Mouse (Mus musculus) ovary, postnatal 14 days (tissue): ENCODE data around the gene Gria4.
A peak's percentile ranks its signal among the peaks of the same experiment; 100 is the strongest.
"Not testable (repeated sequence)": the region's sequence is repeated elsewhere in the genome, so short reads cannot be mapped to it uniquely, and the experiment has no call there.

Source experiments
- DNase-seq: peaks from one replicate; pipeline ENCODE4 v3.0.0; 2022; ENCODE audit warnings: low spot score

The Gria4 gene

DNA sequence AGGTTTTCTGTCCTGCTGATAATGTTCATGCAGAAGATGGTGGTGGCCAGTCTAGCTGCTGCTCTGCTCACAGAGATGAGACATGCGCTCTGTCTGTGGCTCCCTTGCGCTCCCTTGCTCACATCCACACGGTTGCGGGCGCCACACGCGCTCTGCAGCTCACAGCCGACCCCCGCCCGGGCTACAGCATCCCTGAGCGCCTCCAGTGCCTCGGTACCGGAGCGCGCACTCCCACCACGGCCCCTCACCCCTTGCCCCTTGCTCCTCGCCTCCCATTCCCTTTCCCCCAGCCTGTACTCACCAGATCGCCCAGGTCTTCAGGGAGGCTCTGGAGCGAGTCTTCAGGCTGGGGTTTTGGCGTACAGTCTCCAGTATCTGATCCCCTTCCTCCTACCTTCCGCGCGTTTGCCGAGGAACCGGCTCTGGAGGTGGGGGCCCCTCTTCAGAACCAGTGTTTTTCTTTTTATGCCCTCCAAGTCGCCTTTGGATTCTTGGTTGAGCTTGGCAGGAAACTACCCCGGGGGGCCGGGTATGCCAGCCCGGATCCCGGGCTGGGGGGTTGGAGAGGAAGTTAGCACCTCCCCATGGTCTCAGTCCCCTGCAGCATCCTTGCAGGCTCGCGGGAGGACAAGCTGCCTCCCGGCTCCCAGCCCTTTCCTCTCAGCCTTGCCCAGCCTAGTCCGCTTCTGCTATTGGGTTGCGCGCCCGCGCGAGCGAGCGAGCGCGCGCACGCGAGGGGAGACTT, at the start of gene Gria4:
TSS of gene Gria4 (minus strand) at position 691 of the 745 bp plus-strand sequence.
- DNase-seq, result peak; percentile 27

DNA sequence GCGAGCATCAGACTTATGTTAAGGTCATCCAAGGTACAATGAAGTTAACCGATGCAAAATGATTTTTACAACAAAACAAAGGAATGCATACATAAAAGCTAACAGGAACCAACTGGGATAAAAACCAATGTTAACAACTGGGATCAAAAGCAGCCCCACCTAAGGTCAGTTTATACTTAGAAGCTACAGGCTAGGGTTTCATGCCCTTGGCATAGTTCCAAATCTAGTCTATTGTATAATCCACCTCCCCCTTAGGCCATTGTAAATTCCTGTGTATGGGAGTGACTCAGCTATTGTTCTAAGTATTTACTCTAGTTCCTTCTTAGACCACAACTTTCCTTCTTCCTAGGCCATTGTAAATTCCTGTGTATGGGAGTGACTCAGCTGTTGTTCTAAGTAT, 14.9 kb upstream of the Gria4 start:
- DNase-seq, result not testable (repeated sequence)

DNA sequence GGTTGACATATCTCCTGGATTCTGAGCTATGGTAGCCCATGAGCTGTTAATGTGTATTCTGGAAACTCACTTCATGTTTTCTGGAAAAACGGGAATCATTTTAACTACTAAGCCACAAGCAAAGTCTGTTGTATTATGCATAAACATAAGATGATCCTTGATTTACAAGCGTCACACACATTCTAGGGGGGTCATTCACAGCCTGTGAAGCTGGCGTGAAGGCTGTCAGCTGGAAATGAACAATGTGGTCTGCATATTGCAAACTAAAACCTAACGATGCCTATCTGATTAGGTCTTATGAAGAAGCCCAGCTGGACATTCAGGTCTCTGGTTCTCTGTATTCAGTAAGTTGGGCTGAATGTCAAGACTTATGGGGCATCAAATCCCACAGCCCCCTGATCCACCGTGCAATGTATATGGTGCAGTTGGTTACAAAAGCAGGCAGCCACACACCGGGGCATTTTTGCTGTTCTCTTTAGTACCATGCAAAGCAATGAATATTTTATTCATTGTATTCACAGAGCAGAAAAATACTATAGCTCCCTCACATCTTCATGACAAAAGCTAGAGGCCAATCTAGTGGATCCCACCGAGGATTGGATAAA, 7.2 kb upstream of the Gria4 start:
- no peak for DNase-seq

DNA sequence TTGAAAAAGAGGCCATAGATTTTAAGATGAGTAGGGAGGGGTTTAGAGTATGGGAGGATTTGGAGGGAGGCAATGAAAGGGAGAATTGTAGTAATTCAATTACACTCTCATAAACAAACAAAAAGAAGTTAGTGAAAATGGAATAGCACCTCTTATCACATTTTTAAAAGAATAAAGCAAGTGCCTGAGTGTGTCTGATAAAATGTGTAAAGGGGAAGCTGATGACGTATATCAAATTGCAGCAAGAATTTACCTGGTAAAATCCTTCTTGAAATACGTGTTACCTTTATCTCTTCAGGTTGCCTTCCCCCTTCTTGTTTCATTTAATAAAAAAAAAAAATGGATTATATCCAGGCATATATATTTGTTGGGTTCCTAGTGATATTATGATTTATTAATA, 1.4 kb upstream of the Gria4 start:
- no peak for DNase-seq

DNA sequence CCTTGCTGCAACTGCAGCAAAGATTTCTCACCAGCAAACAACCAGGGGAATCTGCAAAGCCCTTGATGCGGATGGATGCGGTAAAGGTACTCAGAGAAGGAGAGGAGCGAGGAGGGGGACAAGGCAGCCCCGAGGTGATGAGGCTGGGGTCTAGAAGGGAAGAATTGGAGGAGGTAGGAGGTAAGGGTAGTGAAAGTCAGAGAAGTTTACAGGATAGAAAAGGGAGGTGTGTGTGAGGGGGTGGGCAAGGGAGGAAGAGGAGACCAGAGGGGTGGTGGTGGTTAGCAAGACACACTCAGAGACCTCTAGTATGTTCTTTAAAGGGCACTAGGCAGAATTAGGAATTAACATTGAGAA, 233 bp upstream of the Gria4 start:
- DNase-seq, result no peak

DNA sequence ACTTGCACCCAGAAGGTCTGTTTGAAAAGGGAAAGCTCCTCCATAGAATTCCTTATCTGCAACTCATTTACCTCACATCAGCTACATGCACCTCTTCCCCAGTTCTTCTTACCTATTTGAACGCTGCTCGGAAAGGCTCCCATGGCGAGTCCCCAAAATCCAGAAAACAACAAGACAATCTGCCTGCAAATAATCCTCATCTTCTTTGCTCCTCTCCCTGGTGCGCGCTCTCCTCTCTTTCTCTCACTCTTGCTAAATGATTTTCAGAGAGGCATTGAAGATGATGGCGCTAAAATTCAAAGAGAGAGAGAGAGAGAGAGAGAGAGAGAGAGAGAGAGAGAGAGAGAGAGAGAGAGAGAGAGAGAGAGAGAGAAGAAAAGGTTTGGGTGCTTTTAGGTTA, 959 bp downstream of the Gria4 start:
- no peak for DNase-seq

DNA sequence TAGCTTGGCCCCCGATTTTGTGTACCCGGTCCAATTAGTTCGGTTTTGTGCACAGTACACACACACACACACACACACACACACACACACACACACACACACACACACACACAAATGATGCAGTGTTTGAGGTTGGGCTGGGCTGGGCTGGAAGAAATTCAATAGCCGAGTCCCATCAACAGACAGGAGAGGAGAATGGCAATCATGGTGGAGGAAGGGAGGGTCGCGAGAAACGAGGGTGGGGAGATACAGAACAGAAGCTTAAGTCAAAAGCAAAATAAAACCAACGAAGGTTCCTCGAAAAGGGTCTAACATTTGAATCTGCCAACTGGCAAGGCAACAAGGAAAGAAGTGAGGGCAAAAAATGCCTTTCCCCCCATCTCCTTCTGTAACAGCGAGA, 1.6 kb downstream of the Gria4 start:
- no peak for DNase-seq

DNA sequence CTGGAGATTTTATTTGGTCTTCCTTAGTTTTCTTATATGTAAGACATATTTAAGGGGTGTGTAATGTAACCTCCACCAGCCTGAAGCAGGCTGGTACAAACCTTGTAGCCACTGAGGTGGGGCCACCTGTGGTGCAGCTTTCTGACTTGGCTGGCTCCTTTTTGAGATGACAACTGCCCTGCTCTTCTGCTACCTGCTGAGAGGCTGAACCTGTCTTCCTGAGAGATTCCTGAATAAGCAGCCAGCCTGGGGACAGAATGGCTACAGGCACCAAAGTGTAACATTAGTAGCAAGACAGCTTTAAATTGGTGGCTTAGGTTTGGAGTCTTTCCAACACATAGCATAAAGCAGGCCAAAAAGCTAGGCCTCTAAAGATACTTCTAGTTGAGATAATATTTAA, 46.6 kb downstream of the Gria4 start:
- not testable (repeated sequence) for DNase-seq

DNA sequence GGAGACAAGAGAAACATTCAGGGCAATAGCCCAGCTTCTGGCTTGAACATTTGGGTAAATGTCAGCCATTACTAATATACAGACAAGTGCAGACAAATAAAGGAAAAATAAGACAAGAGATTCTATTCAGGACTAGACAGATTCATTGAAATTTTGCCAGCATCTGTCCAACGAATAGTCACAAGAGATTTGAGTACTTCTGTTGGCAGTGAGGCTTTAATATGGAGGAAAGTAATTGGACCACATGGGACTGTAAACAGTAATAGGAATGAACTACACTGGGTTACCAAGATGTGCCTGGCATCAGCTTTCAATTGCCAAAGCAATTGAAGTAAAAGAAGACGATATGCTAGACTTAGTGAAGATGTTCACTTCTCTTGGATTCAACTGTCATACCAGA, 81.9 kb downstream of the Gria4 start:
- DNase-seq, result no peak

DNA sequence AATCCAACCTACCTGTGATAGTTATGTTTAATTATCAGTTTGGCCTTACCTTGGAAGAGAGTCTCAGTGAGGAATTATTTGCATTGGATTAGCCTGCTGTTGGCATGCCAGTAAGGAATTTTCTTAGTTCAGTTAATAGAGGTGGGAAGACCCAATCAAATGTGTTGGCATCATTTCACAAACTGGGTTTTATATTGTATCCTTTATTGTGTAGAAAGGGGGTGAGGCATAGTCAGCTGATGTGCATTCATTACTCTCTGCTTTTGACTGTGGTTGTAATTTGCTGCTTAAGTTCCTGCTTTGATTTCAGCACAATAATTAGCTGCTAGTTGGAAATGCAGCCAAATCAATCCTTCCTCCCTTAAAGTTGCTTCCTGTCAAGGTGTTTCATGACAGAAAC, 83.7 kb downstream of the Gria4 start:
- DNase-seq, result no peak

DNA sequence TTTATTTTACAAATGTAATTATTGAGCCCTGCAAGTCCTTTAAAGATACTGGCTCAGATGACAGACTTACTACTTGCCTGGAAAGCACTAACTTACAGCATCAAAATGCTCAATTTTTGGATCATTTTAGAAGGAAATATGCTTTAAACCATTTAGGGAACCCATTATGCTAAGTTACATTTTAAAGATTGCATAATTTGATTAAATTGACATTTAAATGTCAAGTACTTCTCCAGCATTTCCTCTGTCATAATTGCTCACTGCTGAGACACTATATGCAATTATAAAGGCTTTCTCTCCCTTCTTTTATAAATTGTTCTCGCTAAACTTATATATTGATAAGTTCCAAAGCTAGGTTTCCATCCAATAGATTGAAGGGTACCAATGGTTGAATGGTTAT, 108.9 kb downstream of the Gria4 start:
- DNase-seq, result no peak

DNA sequence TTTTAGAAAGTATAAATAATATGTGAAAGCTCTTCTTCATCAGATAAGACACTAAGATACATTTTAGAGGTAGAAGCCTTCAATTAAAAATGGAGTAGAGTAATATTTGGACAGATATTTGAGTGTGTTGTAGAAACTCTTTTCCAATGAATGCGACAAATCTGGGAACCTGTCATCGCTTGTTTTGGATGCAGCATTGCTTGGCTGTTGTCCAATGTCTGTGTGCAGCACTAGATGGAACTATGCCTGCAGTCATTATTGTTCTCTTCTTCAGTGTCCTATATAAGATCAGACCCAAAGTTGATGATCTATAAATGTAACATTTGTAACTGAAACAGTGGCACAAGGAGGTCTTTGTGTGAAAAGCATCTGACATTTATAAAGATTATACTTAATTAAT, 115.8 kb downstream of the Gria4 start:
- DNase-seq, result no peak

DNA sequence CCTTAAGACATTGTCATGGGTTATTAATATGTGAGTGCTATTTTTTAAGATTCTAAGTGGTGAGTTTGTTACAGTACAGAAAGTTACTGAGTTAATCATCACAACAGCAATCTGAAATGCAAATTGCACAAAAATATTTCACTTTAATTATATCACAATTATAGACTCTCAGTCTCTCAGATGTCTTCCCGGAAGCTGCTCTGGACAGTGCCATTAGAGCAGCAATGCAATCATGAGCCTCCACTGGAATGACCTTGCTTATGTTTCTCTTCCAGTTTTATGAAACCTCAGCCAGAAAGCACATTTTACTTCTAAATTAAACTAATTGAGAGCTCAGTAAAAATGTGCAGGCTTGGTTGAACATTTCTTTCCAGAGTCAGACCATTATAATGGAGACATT, 116.9 kb downstream of the Gria4 start:
- DNase-seq, result no peak

DNA sequence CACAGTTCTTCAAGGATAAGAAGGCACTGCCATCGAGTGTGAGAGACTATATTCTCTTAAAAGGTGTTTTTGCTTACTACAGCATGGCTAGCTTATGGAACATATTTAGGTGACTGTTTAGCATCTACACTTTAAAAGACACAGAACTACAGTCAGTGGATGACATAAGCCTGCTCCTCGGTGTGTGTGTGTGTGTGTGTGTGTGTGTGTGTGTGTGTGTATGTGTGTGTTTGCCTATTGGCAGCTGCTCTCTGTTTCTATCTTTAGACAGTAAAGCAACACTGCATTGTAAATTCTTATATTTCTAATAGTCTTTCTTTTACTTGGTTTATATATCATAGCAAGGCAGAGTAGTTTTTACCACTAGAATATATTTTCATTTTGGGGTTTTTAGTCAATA, 130.3 kb downstream of the Gria4 start:
- DNase-seq, result no peak

DNA sequence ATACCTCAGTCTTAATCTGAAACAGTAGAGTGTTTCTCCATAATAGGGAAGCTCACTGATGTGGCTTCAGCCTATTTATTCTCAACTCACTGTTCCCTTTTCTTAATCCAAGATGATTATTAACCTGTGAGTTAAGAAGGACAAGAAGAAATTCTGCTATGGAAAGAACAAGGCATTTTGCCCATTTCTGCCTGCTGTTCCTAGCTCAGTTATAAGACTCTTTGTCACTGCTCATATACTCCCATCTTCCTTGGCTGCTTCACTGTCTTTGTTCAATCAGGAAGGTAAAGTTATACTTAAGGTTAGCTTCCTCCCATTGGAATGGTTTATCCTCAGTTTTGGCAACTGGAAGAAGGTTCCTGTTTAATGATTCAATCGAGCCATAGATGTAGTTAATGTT, 133.6 kb downstream of the Gria4 start:
- no peak for DNase-seq

DNA sequence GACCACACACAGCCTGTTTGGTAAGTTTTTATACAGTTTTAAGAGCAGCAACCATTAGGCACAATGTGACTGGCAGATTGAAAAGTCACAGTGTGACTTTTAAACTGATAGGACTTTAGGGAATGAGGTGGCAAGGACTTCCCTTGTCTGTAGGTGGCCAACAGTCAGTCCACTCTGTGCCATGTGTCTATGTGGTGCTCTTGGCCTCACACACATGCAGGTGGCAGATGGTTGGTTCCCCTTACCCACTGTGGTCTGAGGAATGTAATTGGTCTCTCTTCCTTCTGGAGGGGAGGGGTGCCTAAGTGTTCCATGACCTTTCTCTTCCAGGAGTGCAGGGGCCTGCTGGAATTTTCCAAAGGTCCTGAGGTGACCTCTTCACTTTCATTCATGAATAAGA, 137.1 kb downstream of the Gria4 start:
- no peak for DNase-seq

DNA sequence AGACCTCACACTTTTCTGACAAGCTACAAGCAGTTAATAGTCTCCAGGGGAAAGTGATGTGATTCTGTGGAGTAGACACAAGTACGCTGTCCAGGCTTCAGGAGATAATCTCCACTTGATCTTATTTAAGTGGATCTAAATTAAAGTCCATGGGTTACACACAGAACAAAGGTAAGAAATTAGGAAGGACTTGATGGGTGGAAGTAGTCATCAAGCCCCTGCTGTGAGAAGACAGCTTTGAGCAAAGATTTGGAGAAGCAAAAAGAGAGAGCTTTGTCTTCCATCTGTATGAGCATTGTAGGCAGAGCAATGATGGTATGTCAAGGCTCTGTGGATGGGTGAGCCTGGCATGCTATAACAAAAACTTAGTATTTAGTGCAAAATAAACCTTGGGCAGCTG, 141.7 kb downstream of the Gria4 start:
- no peak for DNase-seq

DNA sequence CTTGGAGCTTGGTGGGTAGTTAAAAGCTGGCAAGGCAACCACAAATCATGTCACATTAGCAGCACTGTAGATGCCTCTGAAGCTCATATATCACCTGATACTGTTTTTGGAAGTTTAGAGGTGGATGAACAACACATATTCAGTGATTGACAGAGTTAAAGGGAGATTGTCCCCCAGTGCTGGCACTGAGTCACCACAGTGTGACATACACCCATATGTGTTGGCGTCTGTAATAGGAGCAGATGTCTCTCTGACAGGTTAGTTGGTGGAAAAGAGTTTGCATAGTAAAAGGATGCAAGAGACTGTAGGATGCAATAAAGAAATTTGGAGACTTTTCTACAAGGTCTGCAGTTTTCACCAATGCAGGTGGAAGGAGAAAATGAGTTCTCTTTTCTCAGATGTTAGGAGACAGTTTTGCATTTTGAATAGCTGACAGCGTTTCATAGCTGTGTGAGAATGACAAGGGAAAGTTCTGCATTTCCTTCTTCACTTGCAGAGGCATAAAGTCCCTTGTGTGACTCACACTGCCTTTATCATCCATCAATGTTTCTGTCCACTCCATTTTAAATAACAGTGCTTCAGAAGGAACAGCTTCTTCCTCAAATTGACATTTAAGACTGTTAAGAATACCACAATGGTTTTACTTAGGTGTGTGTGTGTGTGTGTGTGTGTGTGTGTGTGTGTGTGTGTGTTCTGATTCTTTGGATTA, 156.7 kb downstream of the Gria4 start:
- DNase-seq, result no peak

DNA sequence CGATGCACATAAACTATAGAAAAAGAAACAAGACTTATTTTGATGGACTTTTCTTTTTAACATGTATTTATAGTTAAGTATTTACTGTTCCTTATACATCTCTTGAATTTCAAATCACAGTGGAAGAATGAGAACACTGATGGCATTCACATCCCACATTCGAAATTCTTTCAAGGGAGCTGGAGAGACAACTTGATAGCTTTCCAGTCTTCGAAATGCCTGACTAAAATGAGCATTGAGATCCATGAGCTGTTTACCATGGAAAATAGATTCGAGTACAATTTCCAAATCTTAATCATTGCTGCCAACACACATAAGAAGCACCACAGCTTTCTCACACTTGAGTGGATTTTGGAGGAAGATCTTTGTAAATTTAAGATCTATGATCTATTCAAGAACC, 164.1 kb downstream of the Gria4 start:
- DNase-seq, result no peak

DNA sequence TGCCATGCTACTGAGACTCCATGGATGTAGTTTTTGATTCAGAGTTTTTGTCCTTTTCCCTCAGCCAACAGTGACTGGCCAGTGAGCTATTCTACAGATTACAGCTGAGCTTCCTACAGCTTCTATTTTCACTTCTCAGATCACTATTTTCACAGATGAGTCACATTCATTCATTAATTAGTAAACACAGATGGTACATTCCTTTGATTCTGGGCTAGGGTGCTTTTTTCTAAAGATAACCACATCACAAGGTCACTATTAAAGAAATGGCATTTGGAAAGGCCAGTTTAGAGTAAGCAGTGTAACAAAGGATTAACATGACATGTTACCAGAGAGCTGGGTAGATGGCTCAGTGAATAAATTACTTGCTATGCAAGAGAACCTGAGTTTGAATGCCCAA, 180.7 kb downstream of the Gria4 start:
- DNase-seq, result no peak

DNA sequence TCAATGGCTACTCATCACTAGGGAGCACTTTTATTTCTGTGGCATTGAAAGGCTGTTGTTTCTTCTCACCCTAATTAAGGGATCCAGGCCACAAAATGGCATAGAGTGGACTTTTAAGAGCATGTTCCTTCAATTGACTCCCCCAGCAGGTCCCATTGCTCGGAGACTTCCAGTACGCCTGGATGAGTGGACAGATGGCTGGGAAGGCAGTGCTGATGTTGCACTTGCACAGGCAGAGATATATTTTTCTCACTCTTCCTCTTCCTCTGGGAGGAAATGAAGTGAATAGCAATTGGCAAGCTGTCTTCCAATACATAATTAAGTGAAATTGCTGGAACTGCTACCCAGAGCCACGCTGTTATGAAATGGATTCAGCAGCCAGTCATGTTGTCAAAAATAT, 190.7 kb downstream of the Gria4 start:
- no peak for DNase-seq

DNA sequence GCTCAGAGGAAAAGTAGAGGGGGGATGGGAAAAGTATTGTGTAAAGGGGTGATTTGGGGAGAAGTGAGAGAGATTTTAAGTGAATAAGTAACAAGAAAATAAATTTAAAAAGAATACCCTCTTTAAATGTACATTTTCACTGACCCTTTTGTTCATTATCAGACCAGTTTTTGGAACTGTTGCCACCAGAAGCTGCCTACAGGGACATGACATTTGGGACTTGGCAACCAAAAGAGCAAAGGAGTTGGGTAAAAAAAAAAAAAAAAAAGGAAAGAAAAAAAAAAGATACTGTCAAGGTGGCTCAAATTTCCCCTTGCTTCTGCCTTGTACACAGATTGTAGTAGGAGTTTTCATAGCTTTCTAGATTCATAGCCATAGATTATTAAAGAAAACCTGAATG, 191.8 kb downstream of the Gria4 start:
- no peak for DNase-seq

DNA sequence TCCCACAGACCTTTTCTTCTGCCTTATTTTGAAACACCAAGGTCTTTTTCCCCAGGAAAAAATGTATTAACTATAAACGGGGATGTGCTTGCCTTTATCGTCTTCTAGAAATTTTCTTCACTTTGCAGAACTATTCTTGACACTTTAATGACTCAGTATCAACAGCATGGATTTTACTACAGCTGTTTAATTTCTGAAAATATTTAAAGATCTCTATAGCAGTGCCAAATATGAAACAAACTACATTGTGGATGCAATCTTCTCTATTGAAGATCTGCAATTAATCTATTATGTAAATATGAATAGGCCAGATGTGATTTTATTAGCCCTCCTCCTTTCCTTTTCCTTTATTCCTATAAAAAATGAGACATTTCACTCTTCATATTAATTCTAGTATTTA, 194.2 kb downstream of the Gria4 start:
- no peak for DNase-seq

DNA sequence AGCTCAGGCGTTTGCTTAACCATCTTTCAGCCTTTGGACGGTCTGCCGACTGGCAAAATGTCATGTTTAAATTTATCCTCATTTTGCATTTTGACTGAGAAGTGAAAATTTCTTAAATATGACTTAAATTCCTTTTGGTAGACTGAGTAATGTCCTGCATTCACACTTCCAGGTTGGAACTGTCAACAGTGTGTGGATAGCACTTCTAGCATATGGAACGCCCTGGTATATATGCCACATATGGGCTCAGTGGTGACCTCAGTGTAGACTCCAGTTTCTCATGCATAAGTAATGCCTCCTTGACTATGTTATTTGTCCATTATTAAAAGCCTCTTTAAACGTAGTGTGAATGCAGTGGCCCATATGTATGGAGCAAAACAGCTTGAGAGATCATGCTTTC, 222.4 kb downstream of the Gria4 start:
- DNase-seq, result no peak
